Mouse (Mus musculus) hindbrain, postnatal 0 days (tissue): ENCODE results near the gene Gm13289. TPM values are rescaled to one million over a fixed set of nuclear protein-coding genes. Genes with fewer than 3 reads are reported as not detected.
"Not testable (repeated sequence)": the region's sequence is repeated elsewhere in the genome, so short reads cannot be mapped to it uniquely, and the experiment has no call there.

Experiments used
- ATAC-seq: fragments of 200-750 bp; cut with Nextera tagmentation; 2 replicates; pipeline ENCODE4 v1.8.0; 2017; ENCODE audit warnings: mild to moderate bottlenecking, moderate TSS enrichment, moderate library complexity
- DNase-seq: peaks from one replicate; pipeline ENCODE4 v3.0.0-alpha.2; 2015; ENCODE audit warnings: low spot score
- H3K27ac ChIP-seq: fragments of 300-500 bp; sonication (generic); 2 replicates; pipeline ENCODE4 v1.5.1; 2014; ENCODE audit warnings: mild to moderate bottlenecking
- H3K27me3 ChIP-seq: fragments of 300-500 bp; sonication (generic); 2 replicates; pipeline ENCODE4 v1.6.1; 2014; ENCODE audit warnings: low read length, mixed read lengths; ENCODE audit not compliant: insufficient read depth
- H3K36me3 ChIP-seq: fragments of 300-500 bp; sonication (generic); 2 replicates; pipeline ENCODE4 v1.6.1; 2014; ENCODE audit warnings: low read length, mixed read lengths; ENCODE audit not compliant: insufficient read depth
- H3K4me1 ChIP-seq: fragments of 300-500 bp; sonication (generic); 2 replicates; pipeline ENCODE4 v1.6.1; 2014; ENCODE audit warnings: antibody characterized with exemption, low read length, mixed read lengths; ENCODE audit not compliant: insufficient read depth
- H3K4me2 ChIP-seq: fragments of 300-500 bp; sonication (generic); 2 replicates; pipeline ENCODE4 v1.6.1; 2014; ENCODE audit warnings: low read depth, mild to moderate bottlenecking, low read length, moderate library complexity, mixed read lengths
- H3K4me3 ChIP-seq: fragments of 300-500 bp; sonication (generic); 2 replicates; pipeline ENCODE4 v1.5.1; 2014; ENCODE audit warnings: low read length
- H3K9ac ChIP-seq: fragments of 300-500 bp; sonication (generic); replicated peaks from 2 replicates; pipeline ENCODE4 v1.6.1; 2014; ENCODE audit warnings: mild to moderate bottlenecking, low read length, moderate library complexity, mixed read lengths
- H3K9me3 ChIP-seq: fragments of 300-500 bp; sonication (generic); 2 replicates; pipeline ENCODE4 v1.6.1; 2016; ENCODE audit warnings: low read length, mixed read lengths
- CTCF ChIP-seq: IDR thresholded peaks from 2 replicates; pipeline ENCODE4 v1.5.1; 2016; ENCODE audit warnings: antibody characterized with exemption, control low read depth, low read depth
- WGBS: fragments of 180-500 bp; shearing (Covaris S2); extraction: QIAGEN DNeasy Blood & Tissue Kit; methylation state at CpG from one replicate; pipeline ENCODE4 v1.1.7; 2014; 5-methylcytosine and 5-hydroxymethylcytosine counted together
- polyA plus RNA-seq: library from polyadenylated mRNA; unstranded; fragments of >200 nt; fragmentation: Nextera tagmentation; extraction: Ambion mirVana; gene quantifications from 2 replicates; pipeline ENCODE4 v1.2.1, GENCODE M21; 2015
- total RNA-seq: library from RNA; depleted of rRNA; stranded (reverse); fragments of >200 nt; gene quantifications from 2 replicates; pipeline ENCODE4 v1.2.3, GENCODE M21; 2014; rRNA removed

The Gm13289 gene
- total RNA-seq (not detected in 2 replicates), polyA plus RNA-seq (not detected in 2 replicates)

- not testable (repeated sequence) for H3K9me3 ChIP-seq, DNase-seq, H3K4me3 ChIP-seq, H3K27me3 ChIP-seq, H3K27ac ChIP-seq, H3K36me3 ChIP-seq, ATAC-seq, H3K9ac ChIP-seq, H3K4me2 ChIP-seq, H3K4me1 ChIP-seq
- WGBS, result no CpG with 5 or more reads among the region's 29 CpGs
These were observed at the start of gene Gm13289 for GRCm38 (mm10) chr4:88776622-88777021. TSS of gene Gm13289 (plus strand) at chr4:88776922.

GRCm38 (mm10) chr4:88727324-88727723, 49.4 kb upstream of the Gm13289 start:
- Histone ChIP-seq H3K9ac (no peak overlapping the region), H3K27me3 (no peaks in the 10 kb centered on the region), H3K4me1 (no peaks in the 10 kb centered on the region), H3K4me2 (no peak overlapping the region), H3K4me3 (no peak overlapping the region), H3K27ac (no peak overlapping the region), H3K9me3 (no peaks in the 10 kb centered on the region), H3K36me3 (no peaks in the 10 kb centered on the region)
- ATAC-seq, result no peak
- WGBS, result 0% methylated on average over 1 of the region's 1 CpGs
- peak; percentile 61 for TF ChIP-seq CTCF
- DNase-seq, result no peak

- H3K27ac ChIP-seq, result no peak overlapping the region
- H3K9me3 ChIP-seq, result no peaks in the 10 kb centered on the region
- no peak overlapping the region for H3K4me2 ChIP-seq
- H3K36me3 ChIP-seq, result no peaks in the 10 kb centered on the region
- H3K4me1 ChIP-seq, result no peaks in the 10 kb centered on the region
- H3K9ac ChIP-seq, result no peak overlapping the region
- H3K27me3 ChIP-seq, result no peaks in the 10 kb centered on the region
- H3K4me3 ChIP-seq, result no peak overlapping the region
- peak; percentile 69 for DNase-seq
- no peak for ATAC-seq
- TF ChIP-seq CTCF, result peak; percentile 82
- WGBS, result 2% methylated on average over 2 of the region's 2 CpGs
These were observed 38.2 kb upstream of the Gm13289 start for GRCm38 (mm10) chr4:88738480-88738879.

- no peak overlapping the region for H3K27ac ChIP-seq
- H3K4me1 ChIP-seq, result no peaks in the 10 kb centered on the region
- no peaks in the 10 kb centered on the region for H3K36me3 ChIP-seq
- no peak for TF ChIP-seq CTCF
- H3K4me2 ChIP-seq, result no peak overlapping the region
- no peaks in the 10 kb centered on the region for H3K9me3 ChIP-seq
- no peak overlapping the region for H3K4me3 ChIP-seq
- 88% methylated on average over 6 of the region's 6 CpGs for WGBS
- no peak overlapping the region for H3K9ac ChIP-seq
- no peaks in the 10 kb centered on the region for H3K27me3 ChIP-seq
- ATAC-seq (no peak), DNase-seq (no peak)
These were observed 37.7 kb upstream of the Gm13289 start for GRCm38 (mm10) chr4:88739036-88739435.

GRCm38 (mm10) chr4:88741426-88741825, 35.3 kb upstream of the Gm13289 start:
- H3K27ac ChIP-seq, result no peak overlapping the region
- H3K4me2 ChIP-seq, result no peak overlapping the region
- H3K4me1 ChIP-seq, result no peaks in the 10 kb centered on the region
- ATAC-seq (no peak), DNase-seq (no peak)
- TF ChIP-seq CTCF, result no peak
- no peaks in the 10 kb centered on the region for H3K27me3 ChIP-seq
- no peak overlapping the region for H3K4me3 ChIP-seq
- H3K9me3 ChIP-seq, result no peaks in the 10 kb centered on the region
- H3K9ac ChIP-seq, result no peak overlapping the region
- 83% methylated on average over 4 of the region's 4 CpGs for WGBS
- no peaks in the 10 kb centered on the region for H3K36me3 ChIP-seq

GRCm38 (mm10) chr4:88742771-88743371, 33.9 kb upstream of the Gm13289 start:
- ATAC-seq, result no peak
- TF ChIP-seq CTCF, result peak; percentile 39; the same call in 1 of the 2 replicates

GRCm38 (mm10) chr4:88744207-88744606, 32.5 kb upstream of the Gm13289 start:
- H3K9me3 ChIP-seq, result no peaks in the 10 kb centered on the region
- H3K4me3 ChIP-seq, result no peak overlapping the region
- no peak for DNase-seq
- H3K27me3 ChIP-seq, result no peaks in the 10 kb centered on the region
- no peaks in the 10 kb centered on the region for H3K36me3 ChIP-seq
- TF ChIP-seq CTCF, result no peak
- no peak for ATAC-seq
- H3K4me2 ChIP-seq, result no peak overlapping the region
- WGBS, result 79% methylated on average over 3 of the region's 3 CpGs
- no peaks in the 10 kb centered on the region for H3K4me1 ChIP-seq
- no peak overlapping the region for H3K9ac ChIP-seq
- H3K27ac ChIP-seq, result no peak overlapping the region

More at GRCm38 (mm10) chr4:88742771-88743371, 33.9 kb upstream of the Gm13289 start:
- Histone ChIP-seq H3K9me3 (no peaks in the 10 kb centered on the region), H3K27me3 (no peaks in the 10 kb centered on the region), H3K9ac (no peak overlapping the region), H3K27ac (no peak overlapping the region), H3K4me3 (no peak overlapping the region), H3K36me3 (no peaks in the 10 kb centered on the region), H3K4me1 (no peaks in the 10 kb centered on the region), H3K4me2 (no peak overlapping the region)
- no peak for DNase-seq
- WGBS, result 80% methylated on average over 7 of the region's 7 CpGs
